Mouse (Mus musculus) ovary, adult 2 months (tissue): ENCODE measurements around the gene Gm3415. TPM values are rescaled to one million over a fixed set of nuclear protein-coding genes. Genes with fewer than 3 reads are reported as not detected.

Source experiments
- polyA plus RNA-seq: library from polyadenylated mRNA; depleted of rRNA; stranded (reverse); fragments of >200 nt; gene quantifications from 2 replicates; pipeline ENCODE4 v1.2.3, GENCODE M21; 2012; rRNA removed

The Gm3415 gene
- not detected in 2 replicates for polyA plus RNA-seq

DNA sequence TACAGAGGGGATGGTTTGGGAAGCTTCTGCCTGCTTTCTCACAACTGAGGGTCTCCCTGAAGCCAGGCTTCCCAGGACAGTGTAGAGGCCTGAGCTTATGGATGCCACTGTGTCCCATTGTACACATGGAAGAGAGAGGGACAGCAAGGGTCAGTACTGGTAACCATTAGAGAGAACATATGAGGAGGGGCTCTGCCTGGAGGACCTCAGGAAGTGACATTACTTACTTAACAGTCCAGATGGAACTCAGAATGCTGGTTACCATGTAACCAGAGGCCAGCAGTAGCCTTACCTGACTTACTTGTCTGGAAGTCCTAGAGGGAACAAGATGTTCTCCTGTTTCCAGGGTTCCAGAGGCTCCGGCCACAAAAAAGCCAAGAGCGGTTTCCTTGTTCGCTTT lies at the start of gene Gm3415:
Gm3415 (plus strand) TSS at position 301 of the 400 bp plus-strand sequence.

GRCm38 (mm10) chr5:146513823-146514222 lies 42.1 kb upstream of the Gm3415 start, which contains the start of gene Gm3402:
Gm3402 (plus strand) TSS chr5:146514123.

DNA sequence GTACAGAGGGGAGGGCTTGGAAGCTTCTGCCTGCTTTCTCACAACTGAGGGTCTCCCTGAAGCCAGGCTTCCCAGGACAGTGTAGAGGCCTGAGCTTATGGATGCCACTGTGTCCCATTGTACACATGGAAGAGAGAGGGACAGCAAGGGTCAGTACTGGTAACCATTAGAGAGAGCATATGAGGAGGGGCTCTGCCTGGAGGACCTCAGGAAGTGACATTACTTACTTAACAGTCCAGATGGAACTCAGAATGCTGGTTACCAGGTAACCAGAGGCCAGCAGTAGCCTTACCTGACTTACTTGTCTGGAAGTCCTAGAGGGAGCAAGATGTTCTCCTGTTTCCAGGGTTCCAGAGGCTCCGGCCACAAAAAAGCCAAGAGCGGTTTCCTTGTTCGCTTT lies 30.4 kb upstream of the Gm3415 start, which contains the start of gene Gm3404:
Gm3404 (plus strand) TSS at position 301 of the 400 bp plus-strand sequence.

DNA sequence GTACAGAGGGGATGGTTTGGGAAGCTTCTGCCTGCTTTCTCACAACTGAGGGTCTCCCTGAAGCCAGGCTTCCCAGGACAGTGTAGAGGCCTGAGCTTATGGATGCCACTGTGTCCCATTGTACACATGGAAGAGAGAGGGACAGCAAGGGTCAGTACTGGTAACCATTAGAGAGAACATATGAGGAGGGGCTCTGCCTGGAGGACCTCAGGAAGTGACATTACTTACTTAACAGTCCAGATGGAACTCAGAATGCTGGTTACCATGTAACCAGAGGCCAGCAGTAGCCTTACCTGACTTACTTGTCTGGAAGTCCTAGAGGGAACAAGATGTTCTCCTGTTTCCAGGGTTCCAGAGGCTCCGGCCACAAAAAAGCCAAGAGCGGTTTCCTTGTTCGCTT lies 18.6 kb upstream of the Gm3415 start, which contains the start of gene Gm3409:
Gm3409 (plus strand) TSS at position 301 of the 400 bp plus-strand sequence.

GRCm38 (mm10) chr5:146584478-146585306 lies 28.8 kb downstream of the Gm3415 start, which contains the start of gene Gpr12:
Gpr12 (minus strand) TSS chr5:146585239.

Other genes with a start within 250 kb of the Gm3415 start
- gene Wasf3, start 171.2 kb upstream of the Gm3415 start, polyA plus RNA-seq, result 7.7 and 8.6 TPM in 2 replicates
- gene Gm6408, start 74.2 kb upstream of the Gm3415 start, polyA plus RNA-seq, result not detected in 2 replicates
- not detected in 2 replicates for gene Gm6370, start 64.8 kb upstream of the Gm3415 start, polyA plus RNA-seq
- gene 4930449I24Rik, start 53.7 kb upstream of the Gm3415 start, polyA plus RNA-seq, result 0.12 TPM in 1 of 2 replicates, not detected in the other
- gene Gm3402, start 42.0 kb upstream of the Gm3415 start, polyA plus RNA-seq, result not detected in 2 replicates
- not detected in 2 replicates for gene Gm3404, start 30.3 kb upstream of the Gm3415 start, polyA plus RNA-seq
- not detected in 2 replicates for gene Gm3409, start 18.5 kb upstream of the Gm3415 start, polyA plus RNA-seq
- gene Gpr12, start 29.1 kb downstream of the Gm3415 start, polyA plus RNA-seq, result 0.31 and 0.86 TPM in 2 replicates
- 7.8 and 7.9 TPM in 2 replicates for gene Usp12, start 238.9 kb downstream of the Gm3415 start, polyA plus RNA-seq